Mouse (Mus musculus) embryo, embryonic 10 days (tissue): Measurements from ENCODE around the gene Gstp2.
"Not testable (repeated sequence)": the region's sequence is repeated elsewhere in the genome, so short reads cannot be mapped to it uniquely, and the experiment has no call there.

Experiments
- DNase-seq: peaks from one replicate; pipeline ENCODE4 v3.0.0-alpha.2; 2015; ENCODE audit warnings: low spot score

The Gstp2 gene

GRCm38 (mm10) chr19:4049069-4049468, 3.2 kb upstream of the Gstp2 start:
- not testable (repeated sequence) for DNase-seq

GRCm38 (mm10) chr19:4047859-4048258, 2.0 kb upstream of the Gstp2 start:
- DNase-seq, result peak; percentile 91

GRCm38 (mm10) chr19:4046866-4047254, 1.0 kb upstream of the Gstp2 start:
- DNase-seq, result no peak

- not testable (repeated sequence) for DNase-seq
Measured at GRCm38 (mm10) chr19:4044109-4044508, 1.7 kb downstream of the Gstp2 start.

DNA sequence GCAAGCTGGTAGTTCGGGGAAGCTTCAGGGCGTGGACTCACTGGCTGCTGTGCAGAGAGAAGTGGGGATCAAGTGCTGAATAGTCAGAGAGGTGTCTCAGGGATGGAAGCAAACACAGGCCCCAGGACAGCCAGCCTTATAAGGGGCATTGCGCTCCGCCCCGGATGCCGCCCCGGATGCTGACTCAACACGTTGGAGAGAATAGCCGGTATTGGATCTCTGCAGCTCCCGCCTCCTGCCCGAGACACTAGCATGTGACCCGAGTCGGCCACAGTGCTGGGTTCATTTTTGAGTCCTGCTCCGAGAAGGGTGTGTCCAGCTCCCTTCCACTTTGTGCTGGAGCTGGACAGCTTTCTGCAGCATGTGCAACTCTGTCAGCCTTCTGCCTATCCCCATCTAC, 3.7 kb downstream of the Gstp2 start:
- no peak for DNase-seq

GRCm38 (mm10) chr19:4041500-4041899, 4.3 kb downstream of the Gstp2 start:
- not testable (repeated sequence) for DNase-seq

DNA sequence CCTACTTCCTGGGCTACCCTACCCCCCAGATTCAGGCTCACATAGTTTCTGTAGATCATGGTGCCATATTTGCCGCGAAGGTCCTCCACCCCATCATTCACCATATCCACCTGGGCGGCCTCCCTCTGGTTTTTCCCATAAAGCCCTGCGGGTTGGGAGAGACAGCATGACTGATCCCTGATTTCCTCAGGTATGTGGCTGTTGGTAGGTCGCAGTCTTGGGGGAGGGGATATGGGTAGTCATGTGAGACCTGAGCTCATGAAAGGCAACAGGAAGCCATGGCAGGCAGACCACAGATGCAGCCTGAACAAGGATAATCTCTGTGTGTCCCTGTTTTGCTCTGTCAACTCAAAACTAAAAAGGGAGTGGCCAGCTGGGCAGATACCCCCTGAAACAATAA, 4.9 kb downstream of the Gstp2 start:
- not testable (repeated sequence) for DNase-seq

- DNase-seq, result peak; percentile 93
Measured at GRCm38 (mm10) chr19:4037788-4038232, 8.0 kb downstream of the Gstp2 start, which contains the start of gene Gstp1. TSS of gene Gstp1 (minus strand) at chr19:4037985.

GRCm38 (mm10) chr19:4037154-4037787, 8.6 kb downstream of the Gstp2 start:
- DNase-seq, result not testable (repeated sequence)

DNA sequence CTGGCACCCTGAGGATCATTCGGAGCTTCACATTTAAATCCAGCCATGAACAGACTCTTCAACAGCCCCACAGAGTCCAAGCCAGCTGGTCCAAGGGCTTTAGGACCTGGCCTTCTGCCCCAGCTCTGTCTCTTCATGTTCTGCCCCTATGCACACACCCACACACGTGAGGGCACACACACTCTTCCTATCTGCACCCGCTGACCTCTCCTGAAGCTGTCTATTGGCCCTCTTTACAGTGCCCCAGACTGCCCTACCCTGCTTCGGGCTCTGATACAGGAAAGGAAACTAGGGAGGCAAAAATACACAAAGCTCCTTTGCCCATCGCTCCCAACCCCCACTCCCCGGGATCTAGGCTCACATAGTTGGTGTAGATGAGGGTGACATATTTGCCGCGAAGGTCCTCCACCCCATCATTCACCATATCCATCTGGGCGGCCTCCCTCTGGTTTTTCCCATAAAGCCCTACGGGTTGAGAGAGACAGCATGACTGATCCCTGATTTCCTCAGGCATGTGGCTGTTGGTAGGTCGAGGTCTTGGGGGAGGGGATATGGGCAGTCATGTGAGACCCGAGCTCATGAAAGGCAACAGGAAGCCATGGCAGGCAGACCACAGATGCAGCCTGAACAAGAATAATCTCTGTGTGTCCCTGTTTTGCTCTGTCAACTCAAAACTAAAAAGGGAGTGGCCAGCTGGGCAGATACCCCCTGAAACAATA, 9.3 kb downstream of the Gstp2 start:
- peak; percentile 38 for DNase-seq

DNA sequence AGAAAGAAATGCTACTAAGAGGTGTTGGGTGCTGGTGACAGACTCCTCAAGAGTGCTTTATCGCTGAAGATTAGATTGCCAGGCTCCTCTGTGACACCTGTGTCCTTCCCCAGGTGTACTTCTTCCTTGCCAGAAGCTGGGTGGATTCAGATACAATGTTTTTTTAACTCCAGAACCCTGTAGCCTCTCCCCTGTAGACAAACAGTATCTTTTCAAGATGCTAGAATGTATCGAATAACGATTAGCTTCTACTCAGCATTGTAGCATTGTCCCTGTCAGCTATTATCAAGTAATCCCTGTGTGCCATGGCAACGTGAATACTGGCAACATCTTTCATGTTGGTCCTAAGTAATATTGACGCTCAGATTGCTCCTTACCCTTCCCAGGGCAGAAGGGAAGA, 12.1 kb downstream of the Gstp2 start:
- no peak for DNase-seq

DNA sequence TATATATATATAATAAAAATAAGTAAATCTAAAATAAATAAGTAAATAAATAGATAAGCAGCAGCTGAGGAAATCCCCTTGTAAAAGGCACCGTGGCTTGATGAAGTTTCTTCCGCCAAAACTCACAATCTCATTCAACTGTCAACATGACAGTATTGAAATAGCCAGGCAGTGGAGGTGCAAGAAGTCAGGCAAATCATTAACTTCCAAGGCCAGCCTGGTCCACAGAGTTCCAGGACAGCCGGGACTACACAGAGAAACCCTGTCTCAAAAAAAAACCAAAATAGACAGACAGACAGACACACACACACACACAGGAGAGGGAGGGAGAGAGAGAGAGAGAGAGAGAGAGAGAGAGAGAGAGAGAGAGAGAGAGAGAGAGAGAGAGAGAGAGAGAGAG, 12.5 kb downstream of the Gstp2 start:
- DNase-seq, result no peak

DNA sequence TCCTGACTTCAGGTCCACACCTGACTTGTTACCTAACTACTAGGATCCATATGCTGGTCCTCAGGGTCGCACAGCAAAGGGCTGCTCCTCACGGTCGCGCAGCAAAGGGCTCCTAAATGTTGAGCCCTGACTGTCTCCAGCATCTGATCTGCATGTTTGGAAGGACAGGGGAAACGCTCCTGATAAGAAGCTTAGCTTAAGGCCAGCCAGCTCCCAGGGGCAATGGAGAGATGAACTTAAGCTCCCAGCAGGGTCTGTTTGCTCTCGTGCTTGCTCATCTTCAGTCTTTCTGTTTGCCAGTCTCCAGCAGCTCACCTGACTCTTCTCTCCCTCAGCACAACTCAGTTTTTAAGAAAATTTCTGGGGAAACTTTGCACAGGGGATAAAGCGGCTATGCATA, 13.2 kb downstream of the Gstp2 start:
- no peak for DNase-seq

GRCm38 (mm10) chr19:4027576-4027975, 18.2 kb downstream of the Gstp2 start:
- no peak for DNase-seq

DNA sequence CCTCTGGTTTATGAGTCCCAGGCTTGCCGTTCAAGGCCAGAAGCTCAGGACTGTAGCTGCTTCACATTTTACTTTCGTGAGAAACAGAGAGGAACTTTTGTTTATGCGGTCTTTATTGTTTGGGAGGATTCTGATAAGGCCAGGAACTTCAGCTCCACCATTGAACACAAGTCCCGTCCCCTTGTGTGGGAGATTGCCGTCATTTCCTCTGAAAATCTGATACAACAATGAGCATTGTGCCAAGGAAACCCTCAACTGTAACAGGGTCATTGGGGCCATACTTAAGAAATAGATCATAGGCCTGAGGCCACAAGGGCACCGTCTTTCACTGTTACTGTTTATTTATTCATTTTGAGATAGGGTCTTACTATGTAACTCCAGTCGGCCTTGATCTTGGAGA, 22.6 kb downstream of the Gstp2 start:
- no peak for DNase-seq

- DNase-seq, result peak; percentile 87
Measured at GRCm38 (mm10) chr19:4018743-4019583, 26.9 kb downstream of the Gstp2 start.

GRCm38 (mm10) chr19:4017921-4018587, 27.8 kb downstream of the Gstp2 start:
- no peak for DNase-seq

- no peak for DNase-seq
Measured at GRCm38 (mm10) chr19:4015635-4016034, 30.2 kb downstream of the Gstp2 start.

GRCm38 (mm10) chr19:4014802-4015201, 31.0 kb downstream of the Gstp2 start:
- DNase-seq, result no peak

- no peak for DNase-seq
Measured at GRCm38 (mm10) chr19:4013066-4013465, 32.8 kb downstream of the Gstp2 start.

GRCm38 (mm10) chr19:4012432-4013022, 33.3 kb downstream of the Gstp2 start, which contains the start of gene Ndufv1:
TSS of gene Ndufv1 (minus strand) at chr19:4012806.
- DNase-seq, result peak; percentile 99

DNA sequence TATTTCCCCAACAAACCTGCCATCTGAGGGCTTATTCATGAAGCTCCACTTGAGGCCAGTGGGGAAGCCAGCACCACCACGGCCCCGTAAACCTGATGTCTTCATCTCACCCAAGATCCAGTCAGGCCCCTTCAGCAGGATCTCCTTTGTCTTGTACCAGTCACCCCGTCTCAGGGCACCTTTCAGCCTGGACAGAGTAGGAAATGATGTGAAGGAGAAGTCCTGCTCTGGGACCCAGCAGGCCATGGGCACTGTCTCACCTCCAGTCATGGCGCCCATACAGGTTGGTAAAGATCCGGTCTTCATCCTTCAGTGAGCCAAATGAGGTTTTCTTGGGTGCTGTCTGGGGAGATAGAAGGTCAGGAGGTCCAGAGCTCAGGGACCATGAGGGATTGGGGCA, 34.7 kb downstream of the Gstp2 start:
- DNase-seq, result no peak
